Mouse (Mus musculus) megakaryocyte, embryonic 14.5 days (primary cell): ENCODE results near the gene Tnni2.

Experiments used
- FLI1 ChIP-seq: IDR thresholded peaks from 2 replicates; pipeline ENCODE4 v1.6.1; 2012; ENCODE audit warnings: low read length, inconsistent platforms, mixed read lengths
- GATA1 ChIP-seq: IDR thresholded peaks from 3 replicates; pipeline ENCODE4 v1.6.1; 2012; ENCODE audit warnings: mixed read lengths, low read length, inconsistent platforms, borderline replicate concordance

GRCm38 (mm10) chr7:142486751-142487162 is 45.1 kb downstream of the Tnni2 start:
- TF ChIP-seq FLI1, result no peak
- no peak for TF ChIP-seq GATA1
